Comparison of ENCODE assay signal across 12 mouse cellular contexts in the genomic region with DNA sequence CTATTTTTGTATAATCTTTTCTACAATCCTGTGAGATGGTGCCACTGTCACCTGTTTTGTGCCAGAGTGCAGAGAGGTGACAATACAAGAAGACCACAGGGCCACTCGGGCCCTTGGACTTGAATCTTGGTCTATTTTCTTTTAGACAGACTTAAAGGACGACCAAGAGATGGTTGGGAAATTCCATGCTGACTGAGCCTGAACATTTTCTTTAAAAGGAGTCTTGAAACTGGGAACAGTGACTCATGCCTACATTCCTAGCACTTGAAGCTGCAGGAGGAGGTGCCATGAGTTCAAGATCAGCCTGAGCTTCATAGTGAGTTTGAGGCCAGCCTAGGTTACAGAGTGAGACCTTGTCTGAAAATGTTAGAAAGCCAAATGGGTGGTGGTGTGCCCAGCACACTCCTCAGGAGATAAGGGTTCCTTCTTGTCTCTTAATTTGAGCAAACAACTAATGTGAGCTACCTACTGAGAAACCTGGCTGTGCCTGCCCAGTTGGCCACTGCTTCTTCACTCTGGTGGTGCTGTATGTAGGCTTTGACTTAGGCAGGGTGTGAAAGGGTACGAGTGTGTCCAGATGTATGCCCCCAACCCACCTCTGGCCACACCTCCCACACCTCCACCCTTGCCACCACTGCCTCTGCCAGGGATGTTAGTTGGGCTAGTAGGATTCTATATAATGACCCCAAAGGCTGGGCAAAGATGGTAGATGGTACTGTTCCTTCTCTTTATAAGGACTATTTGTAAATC. TPM values are rescaled to one million over a fixed set of nuclear protein-coding genes. Genes with fewer than 3 reads are reported as not detected.
DNase-seq lines count a peak whose midpoint lies in the region; ATAC-seq and TF ChIP-seq lines count a peak whose summit lies in the region.
"Had no signal": no experiment of that assay in that cellular context is flagged by ENCODE, and none has a peak within 500 bp of the region (broad histone marks: within the 10 kb centered on the region; RNA-seq: fewer than 3 reads in every experiment).

No protein-coding gene starts in this region.

- no peak for TF ChIP-seq RAD21 in MEL (IDR thresholded peaks at IDR 0.05; ENCODE audit: low read depth, low read length)

- H3K27me3 ChIP-seq in heart, embryonic 11.5 days (ENCODE audit: control insufficient read depth, insufficient read depth, low read length), result no peaks in the 10 kb centered on the region
- H3K27me3 ChIP-seq in MEL (ENCODE audit: control insufficient read depth in 1 of 2, insufficient read depth in 2 of 2, low read length in 2 of 2), result no peaks in the 10 kb centered on the region

- H3K4me3 ChIP-seq in heart, embryonic 11.5 days (ENCODE audit: low read depth, low read length), result no peak overlapping the region
- H3K4me3 ChIP-seq in MEL (ENCODE audit: control insufficient read depth in 1 of 2, insufficient read depth in 1 of 2, low read depth in 2 of 2, low read length in 2 of 2), result no peak overlapping the region
- H3K4me3 ChIP-seq: kidney, embryonic 15.5 days; liver, embryonic 13.5 days; stomach, embryonic 15.5 days had no signal

- peaks cover 45% of the 10 kb centered on the region for H3K4me1 ChIP-seq in heart, embryonic 11.5 days (ENCODE audit: control insufficient read depth, insufficient read depth, low read length)
- H3K4me1 ChIP-seq in MEL (ENCODE audit: control insufficient read depth in 1 of 2, insufficient read depth in 2 of 2, low read length in 2 of 2), result peaks cover 13 to 24% of the 10 kb centered on the region in 2 experiments

- no peak overlapping the region for H3K9ac ChIP-seq in heart, embryonic 11.5 days (ENCODE audit: low read depth, low read length)
- no peak overlapping the region for H3K9ac ChIP-seq in MEL (ENCODE audit: control insufficient read depth, low read depth, low read length, poor library complexity, severe bottlenecking)
- H3K9ac ChIP-seq: kidney, embryonic 15.5 days; liver, embryonic 13.5 days; stomach, embryonic 15.5 days had no signal

- H3K4me2 ChIP-seq in heart, embryonic 11.5 days, result no peak overlapping the region; the same call in 1 of the 2 replicates
- H3K4me2 ChIP-seq: kidney, embryonic 15.5 days; liver, embryonic 13.5 days; stomach, embryonic 15.5 days had no signal

- TF ChIP-seq CTCF in MEL (IDR thresholded peaks at IDR 0.05 in 2 of 3, conservative IDR thresholded peaks at IDR 0.05 in 1 of 3; ENCODE audit: control insufficient read depth in 1 of 3, insufficient read depth in 1 of 3, low read depth in 2 of 3, low read length in 3 of 3, poor library complexity in 1 of 3, severe bottlenecking in 1 of 3), result no peak

- TF ChIP-seq EP300 in MEL (IDR thresholded peaks at IDR 0.05; ENCODE audit: low read depth in 1 of 2, low read length in 2 of 2), result no peak

- no peak overlapping the region for H3K27ac ChIP-seq in heart, embryonic 11.5 days (ENCODE audit: low read depth, low read length)
- no peak overlapping the region for H3K27ac ChIP-seq in MEL (ENCODE audit: control insufficient read depth, low read depth, low read length)
- H3K27ac ChIP-seq: kidney, embryonic 15.5 days; liver, embryonic 13.5 days; stomach, embryonic 15.5 days had no signal

- DNase-seq in heart, postnatal 4 days, result peak; percentile 4
- DNase-seq in 416B (ENCODE audit: low read depth) (peak; percentile 28), MEL (ENCODE audit: low read depth, low spot score) (peak; percentile 39)
- peak; percentile 28 for DNase-seq in induced T-regulatory cell, adult 2 months (ENCODE audit: low read depth)
- no peak for DNase-seq in layer of hippocampus, adult 8-10 months (ENCODE audit: low spot score in 2 of 2)
- DNase-seq in embryo, embryonic 9.5 days (ENCODE audit: extremely low spot score), result no peak
- DNase-seq: adrenal gland, postnatal 36 days; heart, postnatal 36 days; liver, embryonic 13.5 days had no signal

- WGBS in heart, embryonic 11.5 days (ENCODE audit: insufficient replicate concordance), result 70% methylated on average over 3 of the region's 3 CpGs

- no peaks in the 10 kb centered on the region for H3K9me3 ChIP-seq in heart, embryonic 11.5 days (replicated peaks; ENCODE audit: control insufficient read depth, low read length)
- H3K9me3 ChIP-seq in MEL (replicated peaks; ENCODE audit: insufficient read depth, low read length), result no peaks in the 10 kb centered on the region
- H3K9me3 ChIP-seq: kidney, embryonic 15.5 days; liver, embryonic 13.5 days; stomach, embryonic 15.5 days had no signal

- H3K79me2 ChIP-seq in MEL (ENCODE audit: control insufficient read depth, insufficient read depth, low read length, poor library complexity), result no peaks in the 10 kb centered on the region; the same call in 1 of the 2 replicates

- H3K36me3 ChIP-seq in heart, embryonic 11.5 days (ENCODE audit: control insufficient read depth, insufficient read depth, low read length), result no peaks in the 10 kb centered on the region; the same call in 1 of the 2 replicates
- peaks cover 0 to 6% of the 10 kb centered on the region in 2 experiments; a peak in 2 of 4 replicates for H3K36me3 ChIP-seq in MEL (ENCODE audit: control insufficient read depth in 1 of 2, insufficient read depth in 2 of 2, low read length in 2 of 2)
- H3K36me3 ChIP-seq: liver, embryonic 13.5 days; stomach, embryonic 15.5 days had no signal

- TF ChIP-seq POLR2A in MEL (IDR thresholded peaks at IDR 0.05; ENCODE audit: control insufficient read depth in 1 of 2, insufficient read depth in 1 of 2, low read depth in 1 of 2, low read length in 2 of 2, poor library complexity in 1 of 2), result no peak

- ATAC-seq in heart, embryonic 11.5 days (replicated peaks; ENCODE audit: insufficient number of reproducible peaks, low FRiP score, low TSS enrichment), result no peak

TF ChIP-seq in MEL, 35 proteins besides CTCF, POLR2A, EP300 and RAD21:
- TF ChIP-seq CHD1 (IDR thresholded peaks at IDR 0.05; ENCODE audit: low read depth, low read length) (no peak), UBTF (IDR thresholded peaks at IDR 0.05; ENCODE audit: borderline replicate concordance, insufficient read depth, low read depth, low read length) (no peak), USF2 (IDR thresholded peaks at IDR 0.05; ENCODE audit: borderline replicate concordance in 1 of 2, insufficient read depth in 1 of 2, low read depth in 1 of 2, low read length in 2 of 2) (no peak), CHD2 (IDR thresholded peaks at IDR 0.05; ENCODE audit: low read length) (no peak), MAZ (IDR thresholded peaks at IDR 0.05; ENCODE audit: low read depth, low read length) (no peak), USF1 (IDR thresholded peaks at IDR 0.05; ENCODE audit: low read depth, low read length) (no peak), E2F4 (IDR thresholded peaks at IDR 0.05; ENCODE audit: borderline replicate concordance, low read depth, low read length) (no peak), MEF2A (IDR thresholded peaks at IDR 0.05; ENCODE audit: extremely low read depth, insufficient replicate concordance, low read depth, low read length, poor library complexity, severe bottlenecking) (no peak), POLR2AphosphoS2 (IDR thresholded peaks at IDR 0.05; ENCODE audit: low read length) (no peak)

RNA-seq across cellular contexts. Expression of gene Arhgap23, which starts 13.5 kb away (rescaled TPM):
- 10 to 100 TPM; 51.0 to 52.3 TPM for total RNA-seq in heart, postnatal 4 days (2021)
- 6.7 and 8.3 TPM in 2 replicates for polyA plus RNA-seq in heart, embryonic 11.5 days (2014; fragmentation: Nextera tagmentation; extraction: Ambion mirVana)
- total RNA-seq in MEL (2012; rRNA removed), result 1.7 and 1.8 TPM in 2 replicates
- polyA plus RNA-seq in MEL (2012; ENCODE audit: insufficient read depth in 1 of 2, insufficient read length in 2 of 2, low read depth in 1 of 2, low replicate concordance in 2 of 2, missing spikeins in 1 of 2), result 1 to 10 TPM in 1 of 2 experiments, not detected in 1; 7.5 TPM
- total RNA-seq in layer of hippocampus, adult 8-10 months (2022), result 10 to 100 TPM; 75.7 to 83.2 (median 78.4) TPM

RNA-seq across cellular contexts. Expression of gene Socs7, which starts 39.5 kb away (rescaled TPM):
- 10 to 100 TPM; 24.2 to 28.9 TPM for total RNA-seq in heart, postnatal 4 days (2021)
- polyA plus RNA-seq in heart, embryonic 11.5 days (2014; fragmentation: Nextera tagmentation; extraction: Ambion mirVana), result 2.2 and 2.9 TPM in 2 replicates
- 18.7 and 21.0 TPM in 2 replicates for total RNA-seq in MEL (2012; rRNA removed)
- polyA plus RNA-seq in MEL (2012; ENCODE audit: insufficient read depth in 1 of 2, insufficient read length in 2 of 2, low read depth in 1 of 2, low replicate concordance in 2 of 2, missing spikeins in 1 of 2), result 10 to 100 TPM in 1 of 2 experiments, not detected in 1; 19.3 TPM
- 10 to 100 TPM; 71.5 to 89.3 (median 79.6) TPM for total RNA-seq in layer of hippocampus, adult 8-10 months (2022)

RNA-seq across cellular contexts. Expression of gene Gpr179, which starts 50.0 kb away (rescaled TPM):
- under 1 TPM; 0.05 to 0.17 TPM for total RNA-seq in heart, postnatal 4 days (2021)
- polyA plus RNA-seq in heart, embryonic 11.5 days (2014; fragmentation: Nextera tagmentation; extraction: Ambion mirVana), result 0.01 TPM in 1 of 2 replicates, not detected in the other
- total RNA-seq in MEL (2012; rRNA removed), result under 0.01 and 0.04 TPM in 2 replicates
- under 1 TPM in 1 of 2 experiments, not detected in 1; 0.01 TPM for polyA plus RNA-seq in MEL (2012; ENCODE audit: insufficient read depth in 1 of 2, insufficient read length in 2 of 2, low read depth in 1 of 2, low replicate concordance in 2 of 2, missing spikeins in 1 of 2)
- under 1 TPM; 0.14 to 0.59 (median 0.34) TPM for total RNA-seq in layer of hippocampus, adult 8-10 months (2022)
- polyA plus RNA-seq: liver, embryonic 13.5 days had no signal

Comparison
In these comparisons a context has a peak if more than half of its experiments do, and no peak if none do; other contexts are left out.
1. DNase-seq: peak in heart, postnatal 4 days (single experiment), 416B (single experiment), MEL (single experiment) and induced T-regulatory cell, adult 2 months (single experiment); none in layer of hippocampus, adult 8-10 months (0 of 2) and embryo, embryonic 9.5 days (single experiment).
2. RNA of gene Arhgap23, which starts 13.5 kb away (total RNA-seq): 75.7 to 83.2 TPM in layer of hippocampus, adult 8-10 months and 51.0 to 52.3 TPM in heart, postnatal 4 days; 1.7 to 1.8 TPM in MEL; every median in the first group is over 10 times any median in the second.